Mouse (Mus musculus): ENCODE results near the gene Ndufa5.

DNA sequence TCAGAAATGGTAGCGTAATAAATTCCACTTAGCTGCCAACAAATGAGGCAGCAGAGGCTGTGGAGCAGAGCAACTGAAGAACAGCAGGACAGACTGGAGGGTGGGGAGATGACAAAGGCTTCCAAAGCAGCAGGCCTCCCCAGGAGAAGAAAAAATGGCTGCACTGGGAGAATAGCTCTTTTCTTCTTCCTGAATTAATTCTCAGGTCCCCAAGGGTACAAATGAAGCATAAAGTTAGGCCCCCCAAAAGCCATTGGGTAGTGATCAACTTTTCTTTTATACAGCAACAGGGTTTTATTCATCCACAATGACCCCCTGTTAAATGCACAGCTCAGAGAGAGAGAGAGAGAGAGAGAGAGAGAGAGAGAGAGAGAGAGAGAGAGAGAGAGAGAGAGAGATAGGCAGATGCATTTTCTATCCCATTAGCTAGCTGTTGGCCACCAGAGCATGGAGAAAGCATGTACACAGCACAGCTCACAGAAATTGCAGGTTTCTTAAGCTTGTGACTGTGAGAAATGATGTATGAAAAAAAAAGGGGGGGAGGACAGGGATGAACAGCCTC, 57.2 kb downstream of the Ndufa5 start:
- no peak for TF ChIP-seq EP300 (IDR thresholded peaks at IDR 0.05; ENCODE audit: insufficient read depth, low read depth, low read length)
- TF ChIP-seq CTCF (IDR thresholded peaks at IDR 0.05; ENCODE audit: low read depth, low read length): no peak
- no peak for TF ChIP-seq POLR2A (IDR thresholded peaks at IDR 0.05; ENCODE audit: insufficient read depth, low read length)

Measured in ES-Bruce4 (cell line).